Mouse (Mus musculus) liver, embryonic 13.5 days (tissue): ENCODE data around the gene Alkbh2. TPM values are rescaled to one million over a fixed set of nuclear protein-coding genes. Genes with fewer than 3 reads are reported as not detected.

Source experiments
- ATAC-seq: fragments of 200-750 bp; cut with Nextera tagmentation; 2 replicates; pipeline ENCODE4 v1.8.0; 2017; ENCODE audit warnings: low read depth, mild to moderate bottlenecking, moderate number of reproducible peaks, moderate library complexity
- DNase-seq: peaks from one replicate; pipeline ENCODE4 v3.0.0; 2022
- H3K27ac ChIP-seq: fragments of 300-500 bp; sonication (generic); 2 replicates; pipeline ENCODE4 v1.5.1; 2015; ENCODE audit warnings: moderate library complexity, mild to moderate bottlenecking, inconsistent platforms
- H3K27me3 ChIP-seq: fragments of 300-500 bp; sonication (generic); 2 replicates; pipeline ENCODE4 v1.6.1; 2015; ENCODE audit warnings: mild to moderate bottlenecking, inconsistent platforms
- H3K36me3 ChIP-seq: fragments of 300-500 bp; sonication (generic); 2 replicates; pipeline ENCODE4 v1.6.1; 2015; ENCODE audit warnings: mild to moderate bottlenecking, inconsistent platforms
- H3K4me1 ChIP-seq: fragments of 300-500 bp; sonication (generic); replicated peaks from 2 replicates; pipeline ENCODE4 v1.6.1; 2015; ENCODE audit warnings: inconsistent platforms
- H3K4me2 ChIP-seq: fragments of 300-500 bp; sonication (generic); 2 replicates; pipeline ENCODE4 v1.6.1; 2015; ENCODE audit warnings: inconsistent platforms, mild to moderate bottlenecking, moderate library complexity
- H3K4me3 ChIP-seq: fragments of 300-500 bp; sonication (generic); replicated peaks from 2 replicates; pipeline ENCODE4 v1.5.1; 2015; ENCODE audit warnings: mild to moderate bottlenecking, inconsistent platforms
- H3K9ac ChIP-seq: fragments of 300-500 bp; sonication (generic); 2 replicates; pipeline ENCODE4 v1.6.1; 2015; ENCODE audit warnings: mild to moderate bottlenecking, inconsistent platforms
- H3K9me3 ChIP-seq: fragments of 300-500 bp; sonication (generic); replicated peaks from 2 replicates; pipeline ENCODE4 v1.6.1; 2016; ENCODE audit warnings: inconsistent platforms
- WGBS: fragments of 180-500 bp; shearing (Covaris S2); methylation state at CpG from one replicate; pipeline ENCODE4 v1.1.7; 2015; ENCODE audit not compliant: insufficient replicate concordance; 5-methylcytosine and 5-hydroxymethylcytosine counted together
- polyA plus RNA-seq: library from polyadenylated mRNA; unstranded; fragments of >200 nt; fragmentation: Nextera tagmentation; extraction: Ambion mirVana; gene quantifications from 2 replicates; pipeline ENCODE4 v1.2.1, GENCODE M21; 2015

The Alkbh2 gene
- polyA plus RNA-seq, 1 experiment from 2014 or later, result 4.5 TPM

DNA sequence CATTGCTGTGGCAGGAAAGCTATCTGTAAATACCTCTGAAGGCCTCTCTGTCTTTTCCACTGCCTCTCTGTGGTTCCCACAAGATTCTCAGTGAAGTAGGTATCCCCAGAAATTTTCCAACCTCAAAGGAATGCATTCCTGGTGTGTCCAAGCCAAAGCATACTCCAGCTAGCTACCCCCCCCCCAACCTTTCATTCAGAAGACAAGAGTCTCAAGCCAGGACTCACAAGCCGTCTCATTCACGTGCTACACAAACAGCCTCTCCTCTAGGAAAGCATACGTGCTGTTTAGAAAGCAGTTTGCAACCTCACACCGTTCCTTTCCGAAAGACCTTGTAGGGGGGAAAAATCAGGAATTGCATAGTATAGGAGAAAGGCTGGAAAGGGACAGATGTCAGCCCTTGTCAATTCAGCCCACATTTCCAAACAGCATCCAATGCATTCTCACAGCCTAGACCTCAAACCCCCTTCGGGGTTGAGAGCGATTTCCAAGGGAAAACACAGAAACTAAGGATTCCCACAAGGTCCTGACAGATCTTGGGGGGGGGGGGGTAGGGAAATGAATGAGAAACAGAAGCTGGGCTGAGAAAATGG, 37.5 kb downstream of the Alkbh2 start:
- no peak overlapping the region for H3K4me3 ChIP-seq
- DNase-seq (no peak), ATAC-seq (no peak)
- H3K9ac ChIP-seq, result no peak overlapping the region
- H3K4me2 ChIP-seq, result no peak overlapping the region
- H3K27ac ChIP-seq, result no peak overlapping the region
- H3K36me3 ChIP-seq, result no peaks in the 10 kb centered on the region
- H3K27me3 ChIP-seq, result peaks cover 44% of the 10 kb centered on the region
- 24% methylated on average over 7 of the region's 7 CpGs for WGBS
- no peaks in the 10 kb centered on the region for H3K9me3 ChIP-seq
- H3K4me1 ChIP-seq, result peaks cover 4% of the 10 kb centered on the region; the same call in 1 of the 2 replicates

DNA sequence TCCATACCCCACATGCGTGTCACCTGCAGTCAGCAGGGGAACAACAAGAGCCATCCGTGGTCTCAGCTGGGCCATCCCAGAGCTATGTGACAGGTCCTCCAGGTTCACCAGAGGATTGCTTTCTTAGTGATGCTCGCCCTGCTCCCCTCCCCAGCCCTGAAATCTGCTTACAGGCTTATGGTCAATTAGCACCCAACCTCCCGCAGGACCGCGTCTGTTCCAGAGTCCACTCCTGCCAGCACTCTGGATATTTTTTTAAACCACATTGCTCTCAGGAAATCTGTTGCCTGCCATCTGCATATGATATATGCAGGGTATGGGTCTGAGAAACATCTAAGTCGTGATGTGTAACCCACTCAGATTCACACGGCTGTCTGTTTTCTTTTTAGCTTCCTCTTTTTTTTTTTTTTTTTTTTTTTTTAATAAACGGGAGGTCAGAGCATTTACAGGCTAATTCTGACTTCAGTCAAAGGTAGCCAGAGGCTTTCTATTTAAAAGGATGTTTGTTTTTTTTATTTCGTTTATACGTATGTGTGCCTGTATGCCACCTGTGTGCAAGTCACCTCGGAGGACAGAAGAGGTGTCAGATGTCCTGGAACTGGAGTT, 40.0 kb downstream of the Alkbh2 start:
- WGBS, result 49% methylated on average over 12 of the region's 12 CpGs
- H3K4me1 ChIP-seq, result peaks cover 4% of the 10 kb centered on the region; the same call in 1 of the 2 replicates
- H3K4me2 ChIP-seq, result no peak overlapping the region
- no peaks in the 10 kb centered on the region for H3K36me3 ChIP-seq
- H3K4me3 ChIP-seq, result no peak overlapping the region
- H3K9me3 ChIP-seq, result no peaks in the 10 kb centered on the region
- peaks cover 28% of the 10 kb centered on the region for H3K27me3 ChIP-seq
- H3K9ac ChIP-seq, result no peak overlapping the region
- no peak for ATAC-seq
- no peak for DNase-seq
- no peak overlapping the region for H3K27ac ChIP-seq

- Histone ChIP-seq H3K9me3 (no peaks in the 10 kb centered on the region), H3K27me3 (peaks cover 8% of the 10 kb centered on the region; the same call in 1 of the 2 replicates), H3K27ac (no peak overlapping the region), H3K9ac (no peak overlapping the region), H3K4me3 (no peak overlapping the region), H3K4me2 (no peak overlapping the region), H3K4me1 (no peaks in the 10 kb centered on the region), H3K36me3 (no peaks in the 10 kb centered on the region)
- ATAC-seq (no peak), DNase-seq (no peak)
- WGBS, result 62% methylated on average over 14 of the region's 14 CpGs
These were observed 42.5 kb downstream of the Alkbh2 start for GRCm38 (mm10) chr5:114085501-114085900.

DNA sequence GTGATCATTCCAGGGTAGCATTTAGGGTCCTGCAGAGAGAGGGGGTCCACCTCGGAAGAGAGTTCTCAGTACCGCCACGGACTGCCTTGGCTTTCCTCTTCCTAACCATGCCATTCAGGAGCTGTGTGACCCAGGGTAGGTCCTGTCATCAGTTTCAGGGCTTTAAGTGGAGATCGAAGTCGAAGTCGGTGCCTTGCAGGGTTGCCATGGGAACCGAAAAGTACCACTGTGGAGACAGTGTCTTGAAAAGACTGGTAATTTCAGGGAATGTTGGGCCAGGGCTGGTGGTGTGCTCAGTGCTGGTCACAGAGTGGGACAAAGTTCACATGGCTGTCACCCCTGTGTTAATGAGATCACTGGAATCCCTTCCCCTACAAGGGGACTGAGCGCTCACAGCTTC, 51.0 kb downstream of the Alkbh2 start:
- no peak overlapping the region for H3K9ac ChIP-seq
- no peak for DNase-seq
- H3K9me3 ChIP-seq, result no peaks in the 10 kb centered on the region
- 64% methylated on average over 8 of the region's 8 CpGs for WGBS
- H3K4me1 ChIP-seq, result no peaks in the 10 kb centered on the region
- no peaks in the 10 kb centered on the region for H3K36me3 ChIP-seq
- no peaks in the 10 kb centered on the region for H3K27me3 ChIP-seq
- H3K4me2 ChIP-seq, result no peak overlapping the region
- no peak for ATAC-seq
- no peak overlapping the region for H3K27ac ChIP-seq
- no peak overlapping the region for H3K4me3 ChIP-seq

Other genes with a start within 250 kb of the Alkbh2 start
- 48.0 and 60.3 TPM in 2 replicates for gene Coro1c, start 219.5 kb downstream of the Alkbh2 start, polyA plus RNA-seq
- 5.4 and 6.0 TPM in 2 replicates for gene Ssh1, start 134.3 kb downstream of the Alkbh2 start, polyA plus RNA-seq
- not detected in 2 replicates for gene Dao, start 124.5 kb downstream of the Alkbh2 start, polyA plus RNA-seq
- gene Usp30, start 62.8 kb downstream of the Alkbh2 start, polyA plus RNA-seq, result 2.7 and 3.5 TPM in 2 replicates
- gene Svop, start 36.6 kb downstream of the Alkbh2 start, polyA plus RNA-seq, result 0.05 TPM in 1 of 2 replicates, not detected in the other
- 28.9 and 31.9 TPM in 2 replicates for gene Ung, start 2.2 kb upstream of the Alkbh2 start, polyA plus RNA-seq
- gene Acacb, start 18.3 kb upstream of the Alkbh2 start, polyA plus RNA-seq, result 0.28 and 0.56 TPM in 2 replicates
- not detected in 2 replicates for gene Foxn4, start 145.6 kb upstream of the Alkbh2 start, polyA plus RNA-seq
- gene Myo1h, start 160.9 kb upstream of the Alkbh2 start, polyA plus RNA-seq, result 0.16 and 0.22 TPM in 2 replicates